Mouse (Mus musculus) midbrain, embryonic 15.5 days (tissue): ENCODE data around the gene Itga2b. TPM values are rescaled to one million over a fixed set of nuclear protein-coding genes. Genes with fewer than 3 reads are reported as not detected.
A peak's percentile ranks its signal among the peaks of the same experiment; 100 is the strongest.

Source experiments
- ATAC-seq: fragments of 200-750 bp; cut with Nextera tagmentation; replicated peaks from 2 replicates; pipeline ENCODE4 v1.8.0; 2017; ENCODE audit warnings: moderate TSS enrichment
- H3K27ac ChIP-seq: fragments of 300-500 bp; sonication (generic); 2 replicates; pipeline ENCODE4 v1.5.1; 2015; ENCODE audit warnings: mild to moderate bottlenecking, inconsistent platforms
- H3K27me3 ChIP-seq: fragments of 300-500 bp; sonication (generic); replicated peaks from 2 replicates; pipeline ENCODE4 v1.6.1; 2015; ENCODE audit warnings: inconsistent platforms
- H3K36me3 ChIP-seq: fragments of 300-500 bp; sonication (generic); replicated peaks from 2 replicates; pipeline ENCODE4 v1.6.1; 2015; ENCODE audit warnings: inconsistent platforms
- H3K4me1 ChIP-seq: fragments of 300-500 bp; sonication (generic); 2 replicates; pipeline ENCODE4 v1.6.1; 2015; ENCODE audit warnings: inconsistent platforms
- H3K4me2 ChIP-seq: fragments of 300-500 bp; sonication (generic); 2 replicates; pipeline ENCODE4 v1.6.1; 2015; ENCODE audit warnings: inconsistent platforms, mild to moderate bottlenecking, moderate library complexity
- H3K4me3 ChIP-seq: fragments of 300-500 bp; sonication (generic); 2 replicates; pipeline ENCODE4 v1.5.1; 2015; ENCODE audit warnings: mild to moderate bottlenecking, inconsistent platforms
- H3K9ac ChIP-seq: fragments of 300-500 bp; sonication (generic); 2 replicates; pipeline ENCODE4 v1.6.1; 2015; ENCODE audit warnings: mild to moderate bottlenecking, inconsistent platforms
- H3K9me3 ChIP-seq: fragments of 300-500 bp; sonication (generic); 2 replicates; pipeline ENCODE4 v1.6.1; 2016; ENCODE audit warnings: inconsistent platforms
- WGBS: fragments of 180-500 bp; shearing (Covaris S2); methylation state at CpG from one replicate; pipeline ENCODE4 v1.1.7; 2015; ENCODE audit warnings: mixed read lengths; 5-methylcytosine and 5-hydroxymethylcytosine counted together
- polyA plus RNA-seq: library from polyadenylated mRNA; unstranded; fragments of >200 nt; fragmentation: Nextera tagmentation; extraction: Ambion mirVana; gene quantifications from 2 replicates; pipeline ENCODE4 v1.2.1, GENCODE M21; 2015

The Itga2b gene
- polyA plus RNA-seq, 1 experiment from 2014 or later: 9.0 TPM

GRCm38 (mm10) chr11:102440255-102440654, 29.7 kb downstream of the Itga2b start:
- Histone ChIP-seq H3K9ac (no peak overlapping the region), H3K4me2 (no peak overlapping the region), H3K4me3 (no peak overlapping the region), H3K27ac (no peak overlapping the region), H3K4me1 (peaks cover 42% of the 10 kb centered on the region), H3K36me3 (peaks cover 39% of the 10 kb centered on the region), H3K27me3 (no peaks in the 10 kb centered on the region), H3K9me3 (no peaks in the 10 kb centered on the region)
- WGBS: 88% methylated on average over 8 of the region's 8 CpGs
- ATAC-seq: no peak

DNA sequence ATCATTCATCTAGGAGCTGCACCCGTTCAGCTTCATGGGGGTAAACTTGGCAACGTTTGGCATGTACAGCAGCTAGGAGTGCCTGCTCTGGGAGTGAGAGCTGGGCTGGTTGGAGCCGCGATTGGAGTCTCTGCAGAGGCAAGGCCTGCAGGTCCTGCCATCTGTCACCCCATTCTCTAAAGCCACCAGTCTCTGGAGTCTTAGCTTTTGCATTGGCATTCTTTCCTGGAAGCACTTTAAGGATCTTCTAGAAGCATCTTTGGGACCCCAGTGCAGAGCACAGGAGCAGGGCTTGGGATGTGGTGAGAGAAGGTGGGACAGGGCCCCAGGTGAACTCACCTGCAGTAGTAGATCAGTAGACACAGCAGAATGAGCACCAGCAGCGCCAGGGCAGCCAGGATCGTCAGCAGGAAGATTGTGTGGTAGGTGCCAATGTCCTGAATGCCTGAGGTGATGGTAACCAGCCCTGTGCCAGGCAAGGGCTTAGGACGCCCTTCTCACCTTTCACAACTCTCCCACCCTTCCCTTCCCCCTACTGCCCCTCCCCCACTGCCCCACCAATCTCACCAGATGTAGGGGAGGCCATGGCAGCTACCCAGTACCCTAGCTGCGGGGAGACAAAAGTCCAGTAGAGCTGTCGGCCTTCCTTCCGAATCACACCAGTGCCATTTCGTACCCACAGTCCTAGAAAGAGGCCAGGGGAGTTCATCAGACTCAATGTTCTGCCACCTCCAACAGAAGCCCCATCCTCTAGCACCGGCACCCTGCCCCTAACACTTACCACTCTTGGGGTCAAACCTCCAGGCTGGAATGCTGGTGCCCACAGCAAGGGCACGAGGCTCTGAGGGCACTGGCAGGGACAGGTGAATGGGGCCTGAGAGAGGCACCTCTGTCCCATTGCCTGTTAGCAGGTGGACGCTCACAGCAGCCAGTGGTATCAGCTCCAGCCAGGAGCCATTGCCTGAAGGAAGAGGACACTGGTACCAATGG, 30.5 kb downstream of the Itga2b start:
- H3K4me1 ChIP-seq: peaks cover 34% of the 10 kb centered on the region
- H3K36me3 ChIP-seq: peaks cover 47% of the 10 kb centered on the region
- no peak overlapping the region for H3K4me2 ChIP-seq
- no peak overlapping the region for H3K27ac ChIP-seq
- no peaks in the 10 kb centered on the region for H3K9me3 ChIP-seq
- H3K27me3 ChIP-seq: no peaks in the 10 kb centered on the region
- 78% methylated on average over 14 of the region's 14 CpGs for WGBS
- no peak overlapping the region for H3K4me3 ChIP-seq
- no peak overlapping the region for H3K9ac ChIP-seq
- ATAC-seq: no peak

GRCm38 (mm10) chr11:102438212-102439092, 31.5 kb downstream of the Itga2b start:
- Histone ChIP-seq H3K9me3 (no peaks in the 10 kb centered on the region), H3K4me3 (peak overlapping the region; percentile 16), H3K4me1 (peaks cover 28% of the 10 kb centered on the region), H3K4me2 (peak overlapping the region; percentile 46), H3K36me3 (peaks cover 47% of the 10 kb centered on the region), H3K9ac (peak overlapping the region; percentile 17; the same call in 1 of the 2 replicates), H3K27me3 (no peaks in the 10 kb centered on the region), H3K27ac (peak overlapping the region; percentile 35; the same call in 1 of the 2 replicates)
- ATAC-seq: peak; percentile 27; the same call in 1 of the 2 replicates
- 9% methylated on average over 77 of the region's 77 CpGs for WGBS

DNA sequence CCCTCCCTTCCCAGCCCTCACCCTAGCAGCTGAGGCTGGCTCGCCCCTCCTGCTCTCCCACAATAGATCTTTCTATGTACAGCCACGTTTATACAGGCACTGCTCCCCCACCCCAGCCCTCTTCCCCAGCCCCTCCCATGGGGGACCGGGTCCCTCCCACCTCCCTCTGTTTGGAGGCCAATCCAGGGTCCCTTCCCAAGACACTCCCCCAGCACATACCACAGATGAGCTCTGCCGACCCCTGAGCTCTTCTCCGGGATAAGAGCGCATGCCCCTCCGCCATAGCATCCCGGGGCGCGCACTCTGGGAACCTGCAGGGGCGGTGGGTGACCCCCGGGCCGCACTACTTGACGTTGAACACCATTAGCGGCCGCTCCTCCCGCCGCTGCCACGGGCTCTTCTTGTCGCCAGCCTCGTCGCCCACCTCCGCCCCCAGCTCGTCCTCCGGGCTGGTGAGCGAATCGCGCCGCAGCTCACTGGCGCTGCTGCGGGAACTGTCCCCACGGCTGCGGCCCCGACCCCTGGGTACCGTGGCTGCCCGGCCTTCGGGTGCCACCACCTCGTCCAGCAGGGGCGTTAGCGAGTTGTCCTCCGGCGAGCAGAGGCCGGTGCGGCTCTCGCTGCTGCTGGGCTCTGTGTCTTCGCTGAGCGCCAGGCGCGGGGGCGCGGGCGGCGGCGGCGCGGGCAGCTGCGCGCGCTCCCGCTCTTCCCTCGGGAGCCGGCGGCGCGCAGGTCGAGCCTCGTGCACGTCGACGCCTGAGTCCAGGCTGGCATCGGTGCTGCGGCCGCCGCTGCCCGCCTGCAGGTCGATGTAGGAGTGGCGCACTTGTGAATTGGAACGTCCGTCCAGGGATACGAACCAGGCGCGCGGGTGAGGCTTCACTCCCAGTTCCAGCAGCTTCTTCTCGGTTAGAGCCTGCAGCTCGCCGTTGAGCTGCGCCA, 32.5 kb downstream of the Itga2b start:
- Histone ChIP-seq H3K4me2 (peak overlapping the region; percentile 46), H3K27ac (peak overlapping the region; percentile 15; the same call in 1 of the 2 replicates), H3K36me3 (peaks cover 40% of the 10 kb centered on the region), H3K9ac (peak overlapping the region; percentile 17; the same call in 1 of the 2 replicates), H3K4me1 (peaks cover 28% of the 10 kb centered on the region), H3K4me3 (peak overlapping the region; percentile 16), H3K9me3 (no peaks in the 10 kb centered on the region), H3K27me3 (no peaks in the 10 kb centered on the region)
- ATAC-seq: no peak
- 5% methylated on average over 84 of the region's 87 CpGs for WGBS

DNA sequence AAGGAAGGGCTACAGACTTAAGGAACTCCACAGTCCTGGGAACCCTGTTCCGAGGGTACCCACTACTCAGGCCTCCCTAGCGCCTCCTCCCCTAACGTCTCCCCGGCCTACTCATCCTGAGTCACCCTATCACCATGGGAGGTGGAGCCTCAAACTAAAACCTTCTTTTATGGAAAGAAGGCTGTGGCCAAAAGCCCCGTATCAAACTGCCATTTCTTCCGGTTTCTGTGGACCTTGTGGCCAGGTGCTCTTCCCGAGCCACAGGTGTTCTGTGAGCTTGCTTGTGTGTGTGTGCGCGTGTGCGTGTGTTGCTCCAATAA, 33.5 kb downstream of the Itga2b start:
- no peak for ATAC-seq
- Histone ChIP-seq H3K4me1 (peaks cover 34% of the 10 kb centered on the region), H3K4me3 (no peak overlapping the region), H3K4me2 (no peak overlapping the region), H3K9me3 (no peaks in the 10 kb centered on the region), H3K9ac (no peak overlapping the region), H3K27ac (no peak overlapping the region), H3K27me3 (no peaks in the 10 kb centered on the region), H3K36me3 (peaks cover 40% of the 10 kb centered on the region)
- WGBS: 81% methylated on average over 10 of the region's 10 CpGs

GRCm38 (mm10) chr11:102435754-102436470, 34.0 kb downstream of the Itga2b start:
- H3K4me1 ChIP-seq: peaks cover 39% of the 10 kb centered on the region
- H3K9me3 ChIP-seq: no peaks in the 10 kb centered on the region
- H3K4me2 ChIP-seq: no peak overlapping the region
- H3K36me3 ChIP-seq: peaks cover 40% of the 10 kb centered on the region
- H3K27ac ChIP-seq: no peak overlapping the region
- H3K9ac ChIP-seq: no peak overlapping the region
- 90% methylated on average over 18 of the region's 18 CpGs for WGBS
- no peak for ATAC-seq
- H3K4me3 ChIP-seq: no peak overlapping the region
- no peaks in the 10 kb centered on the region for H3K27me3 ChIP-seq

DNA sequence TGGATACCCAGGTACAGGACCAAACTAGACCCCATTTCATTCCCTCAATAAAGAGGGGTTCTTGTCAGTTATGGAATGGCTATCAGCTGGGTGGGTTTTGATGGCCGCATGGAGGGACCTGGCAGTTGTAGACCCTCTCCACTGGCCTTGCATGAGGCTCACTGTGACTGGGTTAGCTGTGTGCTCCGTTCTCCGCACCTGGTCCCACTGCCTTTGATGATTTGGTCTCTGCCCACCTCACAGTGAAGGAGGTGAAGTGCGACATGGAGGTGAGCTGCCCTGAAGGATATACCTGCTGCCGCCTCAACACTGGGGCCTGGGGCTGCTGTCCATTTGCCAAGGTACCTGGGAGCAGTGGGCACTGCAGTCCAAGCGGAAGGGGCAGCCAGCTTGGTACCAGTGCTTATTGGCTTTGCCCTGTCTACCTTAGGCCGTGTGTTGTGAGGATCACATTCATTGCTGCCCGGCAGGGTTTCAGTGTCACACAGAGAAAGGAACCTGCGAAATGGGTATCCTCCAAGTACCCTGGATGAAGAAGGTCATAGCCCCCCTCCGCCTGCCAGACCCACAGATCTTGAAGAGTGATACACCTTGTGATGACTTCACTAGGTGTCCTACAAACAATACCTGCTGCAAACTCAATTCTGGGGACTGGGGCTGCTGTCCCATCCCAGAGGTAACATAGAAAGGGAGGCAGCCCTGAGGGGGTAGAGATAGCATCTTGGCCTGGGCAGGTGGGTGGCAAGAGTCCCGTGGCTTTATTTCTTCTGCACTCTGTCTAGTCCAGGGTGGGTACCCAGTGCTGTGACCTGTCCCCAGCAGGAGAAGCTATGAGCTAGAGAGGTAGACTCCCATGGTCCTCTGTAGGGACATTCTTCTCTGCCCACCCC, 34.9 kb downstream of the Itga2b start:
- Histone ChIP-seq H3K4me2 (no peak overlapping the region), H3K27me3 (no peaks in the 10 kb centered on the region), H3K9ac (no peak overlapping the region), H3K4me1 (peaks cover 43% of the 10 kb centered on the region), H3K9me3 (no peaks in the 10 kb centered on the region), H3K27ac (0 out of 2 replicates have a peak overlapping the region, but pooled peaks have one; percentile 18), H3K4me3 (no peak overlapping the region), H3K36me3 (peaks cover 34% of the 10 kb centered on the region)
- 94% methylated on average over 11 of the region's 11 CpGs for WGBS
- ATAC-seq: no peak

DNA sequence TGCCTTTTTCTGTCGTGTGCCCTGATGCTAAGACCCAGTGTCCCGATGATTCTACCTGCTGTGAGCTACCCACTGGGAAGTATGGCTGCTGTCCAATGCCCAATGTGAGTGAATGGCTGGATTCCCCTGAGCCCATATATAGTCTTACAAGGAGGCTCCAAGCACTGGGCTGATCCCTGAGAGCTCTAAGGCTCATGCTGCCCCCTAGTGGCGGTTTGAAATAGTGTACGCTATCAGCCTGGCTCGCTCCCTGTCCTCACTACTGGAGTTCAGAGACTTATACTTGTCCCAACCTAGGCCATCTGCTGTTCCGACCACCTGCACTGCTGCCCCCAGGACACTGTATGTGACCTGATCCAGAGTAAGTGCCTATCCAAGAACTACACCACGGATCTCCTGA, 35.5 kb downstream of the Itga2b start:
- H3K36me3 ChIP-seq: peaks cover 27% of the 10 kb centered on the region
- H3K9me3 ChIP-seq: no peaks in the 10 kb centered on the region
- 4% methylated on average over 7 of the region's 7 CpGs for WGBS
- H3K27ac ChIP-seq: no peak overlapping the region
- H3K9ac ChIP-seq: no peak overlapping the region
- peaks cover 50% of the 10 kb centered on the region for H3K4me1 ChIP-seq
- no peak overlapping the region for H3K4me2 ChIP-seq
- no peaks in the 10 kb centered on the region for H3K27me3 ChIP-seq
- no peak overlapping the region for H3K4me3 ChIP-seq
- peak; percentile 47 for ATAC-seq

- no peak overlapping the region for H3K9ac ChIP-seq
- ATAC-seq: no peak
- peaks cover 49% of the 10 kb centered on the region for H3K4me1 ChIP-seq
- H3K4me2 ChIP-seq: no peak overlapping the region
- 86% methylated on average over 7 of the region's 7 CpGs for WGBS
- H3K27ac ChIP-seq: no peak overlapping the region
- H3K9me3 ChIP-seq: no peaks in the 10 kb centered on the region
- no peak overlapping the region for H3K4me3 ChIP-seq
- peaks cover 23% of the 10 kb centered on the region for H3K36me3 ChIP-seq
- no peaks in the 10 kb centered on the region for H3K27me3 ChIP-seq
Measured at GRCm38 (mm10) chr11:102433866-102434265, 36.1 kb downstream of the Itga2b start.

DNA sequence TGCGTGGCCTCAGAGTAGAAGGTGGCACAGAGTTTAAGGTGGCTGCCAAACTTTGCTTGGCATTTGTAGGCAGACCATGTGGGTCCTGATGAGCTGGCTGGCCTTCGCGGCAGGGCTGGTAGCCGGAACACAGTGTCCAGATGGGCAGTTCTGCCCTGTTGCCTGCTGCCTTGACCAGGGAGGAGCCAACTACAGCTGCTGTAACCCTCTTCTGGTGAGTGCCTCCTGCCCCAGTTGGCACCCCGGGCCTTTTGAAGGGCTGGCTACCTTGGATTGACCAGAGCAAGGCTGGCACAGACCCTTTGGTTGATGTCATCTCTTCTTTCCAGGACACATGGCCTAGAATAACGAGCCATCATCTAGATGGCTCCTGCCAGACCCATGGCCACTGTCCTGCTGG, 37.0 kb downstream of the Itga2b start:
- WGBS: 88% methylated on average over 6 of the region's 6 CpGs
- Histone ChIP-seq H3K4me3 (no peak overlapping the region), H3K36me3 (peaks cover 23% of the 10 kb centered on the region), H3K4me1 (peaks cover 40% of the 10 kb centered on the region), H3K9ac (no peak overlapping the region), H3K27ac (no peak overlapping the region), H3K9me3 (no peaks in the 10 kb centered on the region), H3K4me2 (no peak overlapping the region), H3K27me3 (no peaks in the 10 kb centered on the region)
- ATAC-seq: no peak
